Mouse (Mus musculus) heart, postnatal 0 days (tissue): ENCODE data around the gene Nav2. TPM values are rescaled to one million over a fixed set of nuclear protein-coding genes. Genes with fewer than 3 reads are reported as not detected.
A peak's percentile ranks its signal among the peaks of the same experiment; 100 is the strongest.

ENCODE experiments used
- ATAC-seq: fragments of 200-750 bp; cut with Nextera tagmentation; 2 replicates; pipeline ENCODE4 v1.8.0; 2017; ENCODE audit warnings: low read depth, moderate number of reproducible peaks, moderate library complexity; ENCODE audit not compliant: insufficient read depth
- DNase-seq: peaks from one replicate; pipeline ENCODE4 v3.0.0-alpha.2; 2016; ENCODE audit warnings: low spot score
- H3K27ac ChIP-seq: fragments of 300-500 bp; sonication (generic); 2 replicates; pipeline ENCODE4 v1.5.1; 2014; ENCODE audit warnings: low read depth, mild to moderate bottlenecking
- H3K27me3 ChIP-seq: fragments of 300-500 bp; sonication (generic); 2 replicates; pipeline ENCODE4 v1.6.1; 2014; ENCODE audit warnings: low read length, mixed read lengths; ENCODE audit not compliant: control insufficient read depth, insufficient read depth
- H3K36me3 ChIP-seq: fragments of 300-500 bp; sonication (generic); replicated peaks from 2 replicates; pipeline ENCODE4 v1.6.1; 2014; ENCODE audit warnings: low read length, mixed read lengths; ENCODE audit not compliant: control insufficient read depth, insufficient read depth
- H3K4me1 ChIP-seq: fragments of 300-500 bp; sonication (generic); 2 replicates; pipeline ENCODE4 v1.6.1; 2014; ENCODE audit warnings: antibody characterized with exemption; ENCODE audit not compliant: control insufficient read depth, insufficient read depth
- H3K4me2 ChIP-seq: fragments of 300-500 bp; sonication (generic); 2 replicates; pipeline ENCODE4 v1.6.1; 2014; ENCODE audit warnings: low read depth, mild to moderate bottlenecking, low read length, moderate library complexity
- H3K4me3 ChIP-seq: fragments of 300-500 bp; sonication (generic); 2 replicates; pipeline ENCODE4 v1.5.1; 2014; ENCODE audit warnings: low read depth, low read length
- H3K9ac ChIP-seq: fragments of 300-500 bp; sonication (generic); replicated peaks from 2 replicates; pipeline ENCODE4 v1.6.1; 2014; ENCODE audit warnings: low read depth, low read length, mixed read lengths
- H3K9me3 ChIP-seq: fragments of 300-500 bp; sonication (generic); replicated peaks from 2 replicates; pipeline ENCODE4 v1.6.1; 2016; ENCODE audit warnings: low read length; ENCODE audit not compliant: control insufficient read depth
- CTCF ChIP-seq: IDR thresholded peaks from 2 replicates; pipeline ENCODE4 v1.5.1; 2016; ENCODE audit warnings: antibody characterized with exemption, control low read depth, low read depth
- EP300 ChIP-seq: IDR thresholded peaks from 2 replicates; pipeline ENCODE4 v1.6.1; 2016; ENCODE audit warnings: antibody characterized with exemption, low read depth
- WGBS: fragments of 180-500 bp; shearing (Covaris S2); extraction: QIAGEN DNeasy Blood & Tissue Kit; methylation state at CpG from one replicate; pipeline ENCODE4 v1.1.7; 2014; 5-methylcytosine and 5-hydroxymethylcytosine counted together
- polyA plus RNA-seq: library from polyadenylated mRNA; unstranded; fragments of >200 nt; fragmentation: Nextera tagmentation; extraction: Ambion mirVana; gene quantifications from 2 replicates; pipeline ENCODE4 v1.2.1, GENCODE M21; 2015
- total RNA-seq: library from RNA; depleted of rRNA; stranded (reverse); fragments of >200 nt; gene quantifications from 2 replicates; pipeline ENCODE4 v1.2.3, GENCODE M21; 2014; ENCODE audit warnings: low replicate concordance

The Nav2 gene
- total and polyA plus RNA-seq, 2 experiments from 2014 or later: 22.8 to 77.9 TPM

DNA sequence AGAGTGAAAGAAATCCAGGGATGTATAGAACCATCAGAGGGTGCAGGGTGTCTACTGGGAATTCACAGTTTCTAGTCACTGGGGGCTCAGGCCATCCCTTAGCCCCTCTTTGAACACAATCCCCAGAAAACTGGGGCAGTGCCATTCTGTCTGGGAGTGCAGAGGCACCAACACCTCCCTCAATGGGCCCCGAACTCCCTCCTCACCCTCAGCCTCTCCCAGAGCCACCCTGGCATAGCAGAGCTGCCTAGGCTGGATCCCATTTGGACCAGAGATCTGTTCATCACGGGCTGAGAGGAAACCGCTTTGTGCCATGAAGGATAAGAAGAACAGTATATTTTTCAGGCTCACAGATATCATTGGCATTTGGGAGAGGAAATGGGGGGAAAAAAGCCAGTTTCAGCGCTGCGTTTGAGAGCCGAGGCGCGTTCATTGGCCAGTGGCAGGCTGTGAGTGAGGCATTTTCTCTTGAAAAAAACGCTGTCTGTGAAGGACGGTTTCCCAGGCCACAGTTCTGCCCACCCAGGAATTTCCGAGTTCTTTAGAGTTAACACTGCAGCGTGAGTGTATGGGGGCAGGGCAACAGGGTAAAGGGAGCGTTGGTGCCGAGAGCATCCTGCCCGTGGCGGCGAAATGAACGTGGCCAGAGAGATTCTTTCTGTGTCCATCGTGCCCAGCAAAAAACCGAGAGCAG lies 211.4 kb downstream of the Nav2 start:
- H3K9ac ChIP-seq: no peak overlapping the region
- TF ChIP-seq CTCF: no peak
- no peak for TF ChIP-seq EP300
- peak overlapping the region; percentile 17; the same call in 1 of the 2 replicates for H3K4me3 ChIP-seq

DNA sequence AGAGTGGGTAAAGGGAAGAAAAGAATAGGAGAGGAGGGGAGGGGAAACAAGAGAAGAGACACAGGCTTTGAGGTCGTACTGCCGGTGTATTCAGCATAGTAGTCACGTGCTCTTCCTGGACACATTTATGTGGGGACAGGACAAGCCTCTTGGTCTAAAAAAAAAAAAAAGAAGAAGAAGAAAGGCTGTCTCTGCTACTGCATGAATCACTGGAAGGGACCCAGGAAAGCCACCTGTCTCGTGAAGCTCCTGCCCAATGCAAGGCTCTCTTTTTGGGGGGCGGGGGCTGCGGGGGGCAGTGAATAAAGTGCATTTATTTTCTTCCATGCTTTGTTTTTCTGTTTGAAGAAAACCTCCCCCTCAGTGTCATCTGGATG lies 212.0 kb downstream of the Nav2 start:
- ATAC-seq: no peak
- Histone ChIP-seq H3K27me3 (peaks cover 12% of the 10 kb centered on the region; the same call in 1 of the 2 replicates), H3K4me2 (peak overlapping the region; percentile 51), H3K9me3 (no peaks in the 10 kb centered on the region), H3K27ac (no peak overlapping the region), H3K4me1 (peaks cover 8% of the 10 kb centered on the region; the same call in 1 of the 2 replicates), H3K36me3 (no peaks in the 10 kb centered on the region), H3K4me3 (peak overlapping the region; percentile 17; the same call in 1 of the 2 replicates), H3K9ac (no peak overlapping the region)
- TF ChIP-seq CTCF (no peak), EP300 (no peak)
- WGBS: 39% methylated on average over 6 of the region's 6 CpGs
- no peak for DNase-seq

More for the DNA sequence above, 211.4 kb downstream of the Nav2 start:
- no peak overlapping the region for H3K27ac ChIP-seq
- WGBS: 40% methylated on average over 20 of the region's 20 CpGs
- H3K4me1 ChIP-seq: peaks cover 8% of the 10 kb centered on the region; the same call in 1 of the 2 replicates
- DNase-seq (no peak), ATAC-seq (no peak)
- H3K9me3 ChIP-seq: no peaks in the 10 kb centered on the region
- H3K27me3 ChIP-seq: peaks cover 12% of the 10 kb centered on the region; the same call in 1 of the 2 replicates
- peak overlapping the region; percentile 51 for H3K4me2 ChIP-seq
- no peaks in the 10 kb centered on the region for H3K36me3 ChIP-seq

DNA sequence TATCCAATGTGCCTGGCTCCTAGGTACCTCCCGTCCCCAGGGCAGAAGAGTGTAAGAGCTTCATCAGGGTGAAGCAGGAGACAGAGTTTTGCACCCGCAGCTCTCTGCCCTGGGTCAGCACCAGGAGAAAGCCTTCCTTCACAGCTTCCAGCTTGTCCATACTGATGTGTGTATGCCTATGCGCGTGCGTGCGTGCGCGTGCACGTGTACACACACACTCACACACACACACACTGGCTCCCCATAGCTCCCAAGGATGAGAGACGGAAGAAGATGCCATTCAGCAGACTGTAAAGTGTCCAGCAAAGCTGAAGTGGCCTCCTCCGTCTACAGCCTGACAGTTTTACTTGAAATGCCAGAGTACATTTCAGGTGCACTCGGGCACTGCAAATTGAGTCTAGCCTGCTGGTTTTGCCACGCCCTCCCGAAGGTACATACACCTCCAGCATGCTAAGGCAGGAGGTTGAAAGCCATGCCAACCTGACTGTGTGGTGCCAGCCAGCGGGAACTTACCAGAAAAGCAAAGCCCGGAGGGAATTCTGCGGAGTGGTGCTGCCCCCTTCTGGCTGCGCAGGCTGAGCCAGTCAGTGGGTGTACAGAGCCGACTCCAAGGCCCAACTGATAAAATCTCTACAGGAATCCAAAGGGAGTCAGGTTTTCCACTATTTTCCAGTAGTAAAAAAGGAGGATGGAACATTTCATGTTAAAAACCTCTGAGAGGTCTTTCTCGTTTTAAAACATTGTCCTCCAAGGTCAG lies 212.6 kb downstream of the Nav2 start:
- peaks cover 12% of the 10 kb centered on the region; the same call in 1 of the 2 replicates for H3K27me3 ChIP-seq
- H3K4me2 ChIP-seq: no peak overlapping the region
- H3K36me3 ChIP-seq: no peaks in the 10 kb centered on the region
- H3K9me3 ChIP-seq: no peaks in the 10 kb centered on the region
- peak; percentile 72 for ATAC-seq
- no peak overlapping the region for H3K4me3 ChIP-seq
- WGBS: 34% methylated on average over 20 of the region's 20 CpGs
- peak; percentile 63 for DNase-seq
- H3K9ac ChIP-seq: no peak overlapping the region
- TF ChIP-seq EP300 (no peak), CTCF (peak; percentile 82)
- no peak overlapping the region for H3K27ac ChIP-seq
- peaks cover 13% of the 10 kb centered on the region; the same call in 1 of the 2 replicates for H3K4me1 ChIP-seq

DNA sequence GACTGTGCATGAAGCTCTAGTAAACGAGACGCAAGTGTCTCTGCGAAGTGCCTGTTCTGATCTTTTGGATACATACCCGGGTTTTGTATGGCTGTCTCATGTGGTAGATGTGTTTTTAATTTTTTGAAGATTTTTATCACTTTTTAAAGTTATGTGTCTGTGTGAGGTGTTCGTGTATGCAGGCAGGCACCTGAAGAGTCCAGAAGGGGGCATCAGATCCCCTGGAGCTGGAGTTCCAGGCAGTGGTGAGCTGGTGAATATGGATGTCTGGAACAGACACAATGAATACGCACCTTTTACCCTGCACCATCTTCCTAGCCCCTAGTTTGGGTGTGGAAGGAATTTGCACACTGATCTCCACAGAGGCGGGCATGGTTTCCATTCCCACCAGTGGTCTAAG lies 214.0 kb downstream of the Nav2 start:
- TF ChIP-seq CTCF (peak; percentile 15; the same call in 1 of the 2 replicates), EP300 (no peak)
- H3K9ac ChIP-seq: no peak overlapping the region
- H3K4me2 ChIP-seq: no peak overlapping the region
- DNase-seq: no peak
- peaks cover 12% of the 10 kb centered on the region; the same call in 1 of the 2 replicates for H3K27me3 ChIP-seq
- 72% methylated on average over 7 of the region's 7 CpGs for WGBS
- no peak for ATAC-seq
- H3K36me3 ChIP-seq: no peaks in the 10 kb centered on the region
- no peaks in the 10 kb centered on the region for H3K9me3 ChIP-seq
- no peak overlapping the region for H3K27ac ChIP-seq
- no peak overlapping the region for H3K4me3 ChIP-seq
- peaks cover 16% of the 10 kb centered on the region; the same call in 1 of the 2 replicates for H3K4me1 ChIP-seq

DNA sequence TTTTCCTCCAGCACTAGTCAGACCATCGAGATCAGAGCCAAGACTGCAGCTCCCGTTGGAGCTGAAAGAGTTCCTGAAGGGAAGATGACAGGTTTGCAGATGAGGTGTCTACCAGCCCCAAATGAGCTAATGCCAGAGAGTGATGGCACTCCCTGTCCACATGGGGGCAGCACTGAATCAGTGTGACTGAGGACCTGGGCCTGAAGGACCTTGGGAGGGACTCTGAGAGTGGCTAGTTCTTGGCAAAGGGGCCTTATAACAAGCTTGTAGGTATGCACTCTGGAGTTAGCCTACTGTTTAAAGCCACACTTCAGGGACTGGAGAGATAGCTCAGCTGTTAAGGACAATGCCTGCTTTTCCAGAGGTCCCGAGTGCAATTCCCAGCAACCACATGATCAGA lies 217.0 kb downstream of the Nav2 start:
- no peak overlapping the region for H3K4me3 ChIP-seq
- WGBS: 30% methylated on average over 3 of the region's 3 CpGs
- DNase-seq (peak; percentile 82), ATAC-seq (peak; percentile 50)
- H3K9me3 ChIP-seq: no peaks in the 10 kb centered on the region
- no peak overlapping the region for H3K4me2 ChIP-seq
- TF ChIP-seq CTCF (peak; percentile 93), EP300 (no peak)
- no peak overlapping the region for H3K27ac ChIP-seq
- H3K27me3 ChIP-seq: peaks cover 5% of the 10 kb centered on the region; the same call in 1 of the 2 replicates
- no peak overlapping the region for H3K9ac ChIP-seq
- no peaks in the 10 kb centered on the region for H3K36me3 ChIP-seq
- H3K4me1 ChIP-seq: peaks cover 13% of the 10 kb centered on the region; the same call in 1 of the 2 replicates
